Mouse (Mus musculus) neural tube, embryonic 11.5 days (tissue): ENCODE data around the gene Tmem183a. TPM values are rescaled to one million over a fixed set of nuclear protein-coding genes. Genes with fewer than 3 reads are reported as not detected.

Source experiments
- ATAC-seq: fragments of 200-750 bp; cut with Nextera tagmentation; 2 replicates; pipeline ENCODE4 v1.8.0; 2017; ENCODE audit warnings: moderate number of reproducible peaks, mild to moderate bottlenecking, moderate TSS enrichment, moderate library complexity; ENCODE audit not compliant: insufficient read depth, low FRiP score, low TSS enrichment
- DNase-seq: peaks from one replicate; pipeline ENCODE4 v3.0.0-alpha.2; 2015; ENCODE audit warnings: low spot score
- H3K27ac ChIP-seq: fragments of 300-500 bp; sonication (generic); 2 replicates; pipeline ENCODE4 v1.5.1; 2014; ENCODE audit warnings: low read depth, mild to moderate bottlenecking, low read length
- H3K27me3 ChIP-seq: fragments of 300-500 bp; sonication (generic); 2 replicates; pipeline ENCODE4 v1.6.1; 2014; ENCODE audit warnings: mild to moderate bottlenecking, low read length, mixed read lengths; ENCODE audit not compliant: control insufficient read depth, insufficient read depth
- H3K36me3 ChIP-seq: fragments of 300-500 bp; sonication (generic); 2 replicates; pipeline ENCODE4 v1.6.1; 2014; ENCODE audit warnings: mild to moderate bottlenecking, low read length, moderate library complexity, mixed read lengths; ENCODE audit not compliant: control insufficient read depth, insufficient read depth
- H3K4me1 ChIP-seq: fragments of 300-500 bp; sonication (generic); 2 replicates; pipeline ENCODE4 v1.6.1; 2014; ENCODE audit warnings: low read length, mixed read lengths; ENCODE audit not compliant: control insufficient read depth, insufficient read depth
- H3K4me2 ChIP-seq: fragments of 300-500 bp; sonication (generic); 2 replicates; pipeline ENCODE4 v1.6.1; 2014; ENCODE audit warnings: low read depth, mild to moderate bottlenecking, moderate library complexity
- H3K4me3 ChIP-seq: fragments of 300-500 bp; sonication (generic); 2 replicates; pipeline ENCODE4 v1.5.1; 2014; ENCODE audit warnings: low read depth, low read length
- H3K9ac ChIP-seq: fragments of 300-500 bp; sonication (generic); 2 replicates; pipeline ENCODE4 v1.6.1; 2014; ENCODE audit warnings: mild to moderate bottlenecking, low read length
- H3K9me3 ChIP-seq: fragments of 300-500 bp; sonication (generic); 2 replicates; pipeline ENCODE4 v1.6.1; 2016; ENCODE audit warnings: low read length; ENCODE audit not compliant: control insufficient read depth
- WGBS: fragments of 180-500 bp; shearing (Covaris S2); extraction: QIAGEN DNeasy Blood & Tissue Kit; methylation state at CpG from one replicate; pipeline ENCODE4 v1.1.7; 2014; 5-methylcytosine and 5-hydroxymethylcytosine counted together
- polyA plus RNA-seq: library from polyadenylated mRNA; unstranded; fragments of >200 nt; fragmentation: Nextera tagmentation; extraction: Ambion mirVana; gene quantifications from 2 replicates; pipeline ENCODE4 v1.2.1, GENCODE M21; 2014

Tmem183a gene
- polyA plus RNA-seq, 1 experiment from 2014 or later: 117 TPM

GRCm38 (mm10) chr1:134316361-134316760 lies 45.4 kb downstream of the Tmem183a start:
- Histone ChIP-seq H3K36me3 (no peaks in the 10 kb centered on the region), H3K9me3 (no peaks in the 10 kb centered on the region), H3K4me2 (no peak overlapping the region), H3K27me3 (no peaks in the 10 kb centered on the region), H3K4me1 (peaks cover 9% of the 10 kb centered on the region), H3K4me3 (no peak overlapping the region), H3K27ac (no peak overlapping the region), H3K9ac (no peak overlapping the region)
- ATAC-seq: no peak
- no peak for DNase-seq
- WGBS: 86% methylated on average over 9 of the region's 9 CpGs

DNA sequence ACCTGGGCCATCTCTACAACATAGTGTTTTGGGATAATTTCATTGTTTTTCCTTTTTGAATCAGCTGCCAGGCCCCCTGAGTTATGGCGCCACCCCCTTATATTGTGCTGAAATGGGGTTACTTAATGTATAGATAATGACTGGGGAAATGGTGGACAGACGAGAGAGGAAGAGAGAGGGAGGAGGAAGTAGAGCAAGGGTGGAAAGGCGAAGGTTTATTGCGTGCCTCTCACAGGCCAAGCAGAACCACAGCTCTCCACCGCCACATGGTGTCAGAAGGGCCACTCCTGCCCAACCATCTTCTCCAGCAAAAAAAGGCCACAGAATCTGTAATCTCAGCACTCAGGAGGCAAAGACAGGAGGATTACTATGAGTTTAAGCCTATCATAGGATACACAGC lies 46.6 kb downstream of the Tmem183a start:
- Histone ChIP-seq H3K4me1 (no peaks in the 10 kb centered on the region), H3K27ac (no peak overlapping the region), H3K27me3 (no peaks in the 10 kb centered on the region), H3K36me3 (no peaks in the 10 kb centered on the region), H3K4me3 (no peak overlapping the region), H3K9me3 (no peaks in the 10 kb centered on the region), H3K4me2 (no peak overlapping the region), H3K9ac (no peak overlapping the region)
- DNase-seq (no peak), ATAC-seq (no peak)
- 88% methylated on average over 5 of the region's 5 CpGs for WGBS

GRCm38 (mm10) chr1:134311760-134312159 lies 50.0 kb downstream of the Tmem183a start:
- Histone ChIP-seq H3K4me2 (no peak overlapping the region), H3K9me3 (no peaks in the 10 kb centered on the region), H3K27me3 (no peaks in the 10 kb centered on the region), H3K27ac (no peak overlapping the region), H3K9ac (no peak overlapping the region), H3K4me3 (no peak overlapping the region), H3K4me1 (no peaks in the 10 kb centered on the region), H3K36me3 (no peaks in the 10 kb centered on the region)
- DNase-seq (no peak), ATAC-seq (no peak)
- 92% methylated on average over 7 of the region's 7 CpGs for WGBS

GRCm38 (mm10) chr1:134310729-134311128 lies 51.0 kb downstream of the Tmem183a start:
- no peak overlapping the region for H3K27ac ChIP-seq
- H3K36me3 ChIP-seq: no peaks in the 10 kb centered on the region
- H3K27me3 ChIP-seq: no peaks in the 10 kb centered on the region
- no peak overlapping the region for H3K9ac ChIP-seq
- H3K9me3 ChIP-seq: no peaks in the 10 kb centered on the region
- no peak overlapping the region for H3K4me2 ChIP-seq
- 88% methylated on average over 3 of the region's 3 CpGs for WGBS
- ATAC-seq (no peak), DNase-seq (no peak)
- H3K4me1 ChIP-seq: no peaks in the 10 kb centered on the region
- H3K4me3 ChIP-seq: no peak overlapping the region

- no peaks in the 10 kb centered on the region for H3K27me3 ChIP-seq
Observed at GRCm38 (mm10) chr1:134310291-134310690, 51.5 kb downstream of the Tmem183a start.

GRCm38 (mm10) chr1:134307409-134307808 lies 54.4 kb downstream of the Tmem183a start:
- no peak for ATAC-seq
- no peak overlapping the region for H3K27ac ChIP-seq

More at GRCm38 (mm10) chr1:134310291-134310690, 51.5 kb downstream of the Tmem183a start:
- no peak overlapping the region for H3K27ac ChIP-seq
- DNase-seq: no peak
- no peak for ATAC-seq
- H3K9ac ChIP-seq: no peak overlapping the region
- no peak overlapping the region for H3K4me3 ChIP-seq
- 87% methylated on average over 2 of the region's 2 CpGs for WGBS
- H3K4me2 ChIP-seq: no peak overlapping the region
- no peaks in the 10 kb centered on the region for H3K36me3 ChIP-seq
- no peaks in the 10 kb centered on the region for H3K9me3 ChIP-seq
- H3K4me1 ChIP-seq: no peaks in the 10 kb centered on the region

DNA sequence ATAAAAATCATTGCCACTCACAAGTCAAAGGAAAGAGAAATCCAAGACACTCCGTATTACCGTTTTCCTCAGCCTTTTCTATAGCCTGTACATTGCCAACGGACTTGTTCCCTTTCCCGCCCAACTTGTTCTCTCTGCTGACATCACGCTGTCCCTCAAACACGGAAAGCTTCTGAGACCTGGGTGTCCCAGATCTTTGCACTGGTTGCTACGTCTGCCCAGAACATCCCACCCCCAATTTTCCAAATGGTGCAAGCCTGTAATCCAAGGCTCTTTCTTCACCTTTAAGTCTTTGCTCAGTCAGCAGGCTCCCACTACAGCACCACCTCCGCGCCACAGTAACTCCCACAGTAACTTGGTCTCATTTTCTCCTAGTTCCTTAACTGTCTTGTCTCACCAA lies 56.8 kb downstream of the Tmem183a start:
- Histone ChIP-seq H3K4me2 (no peak overlapping the region), H3K27ac (no peak overlapping the region), H3K36me3 (no peaks in the 10 kb centered on the region), H3K9me3 (no peaks in the 10 kb centered on the region), H3K4me1 (no peaks in the 10 kb centered on the region), H3K4me3 (no peak overlapping the region), H3K9ac (no peak overlapping the region), H3K27me3 (peaks cover 5% of the 10 kb centered on the region)
- DNase-seq (no peak), ATAC-seq (no peak)
- 92% methylated on average over 9 of the region's 9 CpGs for WGBS

More at GRCm38 (mm10) chr1:134307409-134307808, 54.4 kb downstream of the Tmem183a start:
- no peak overlapping the region for H3K4me2 ChIP-seq
- no peaks in the 10 kb centered on the region for H3K27me3 ChIP-seq
- no peaks in the 10 kb centered on the region for H3K4me1 ChIP-seq
- no peak for DNase-seq
- H3K4me3 ChIP-seq: no peak overlapping the region
- H3K9ac ChIP-seq: no peak overlapping the region
- WGBS: 50% methylated on average over 10 of the region's 10 CpGs
- H3K36me3 ChIP-seq: no peaks in the 10 kb centered on the region
- no peaks in the 10 kb centered on the region for H3K9me3 ChIP-seq

- peaks cover 2% of the 10 kb centered on the region; the same call in 1 of the 2 replicates for H3K4me1 ChIP-seq
- ATAC-seq: no peak
- WGBS: 65% methylated on average over 8 of the region's 8 CpGs
- H3K9me3 ChIP-seq: no peaks in the 10 kb centered on the region
- peaks cover 23% of the 10 kb centered on the region for H3K27me3 ChIP-seq
- no peak for DNase-seq
- H3K9ac ChIP-seq: 0 out of 2 replicates have a peak overlapping the region, but pooled peaks have one; percentile 11
- H3K4me3 ChIP-seq: no peak overlapping the region
- H3K36me3 ChIP-seq: no peaks in the 10 kb centered on the region
- H3K4me2 ChIP-seq: no peak overlapping the region
- H3K27ac ChIP-seq: no peak overlapping the region
Observed at GRCm38 (mm10) chr1:134302568-134303238, 59.1 kb downstream of the Tmem183a start.
